Mouse (Mus musculus) adrenal gland, postnatal 4 days (tissue): ENCODE measurements around the gene Zfp286. TPM values are rescaled to one million over a fixed set of nuclear protein-coding genes. Genes with fewer than 3 reads are reported as not detected.

Experiments
- DNase-seq, 2 experiments: peaks; one replicate each; pipeline ENCODE4 v3.0.0; 2021 to 2022; ENCODE audit warnings: low spot score in 2 of 2, mixed read lengths in 2 of 2
- long read RNA-seq, 2 experiments: library from polyadenylated mRNA; stranded (forward); transcript quantifications; one replicate each; pipeline ENCODE4 v2.0.0; 2021
- total RNA-seq, 2 experiments: library from RNA; stranded (reverse); gene quantifications; 2 replicates each; pipeline ENCODE4 v1.2.3; 2021

Gene Zfp286
- 10 to 100 TPM in 1 of 2 experiments, 1 to 10 TPM in 1; 8.9 to 11.0 TPM for total RNA-seq
- long read RNA-seq, experiment 1, partial matches to known transcripts = 0 of 1 reads
- long read RNA-seq, experiment 1, other reads (novel, unspliced or antisense) = 1 of 1 reads
- long read RNA-seq, experiment 2, transcript Zfp286-206 (5 exons, 641 nt) = major isoform, 5 of 12 reads
- long read RNA-seq, experiment 2, partial matches to known transcripts = 0 of 12 reads
- long read RNA-seq, experiment 2, other reads (novel, unspliced or antisense) = 5 of 12 reads

DNA sequence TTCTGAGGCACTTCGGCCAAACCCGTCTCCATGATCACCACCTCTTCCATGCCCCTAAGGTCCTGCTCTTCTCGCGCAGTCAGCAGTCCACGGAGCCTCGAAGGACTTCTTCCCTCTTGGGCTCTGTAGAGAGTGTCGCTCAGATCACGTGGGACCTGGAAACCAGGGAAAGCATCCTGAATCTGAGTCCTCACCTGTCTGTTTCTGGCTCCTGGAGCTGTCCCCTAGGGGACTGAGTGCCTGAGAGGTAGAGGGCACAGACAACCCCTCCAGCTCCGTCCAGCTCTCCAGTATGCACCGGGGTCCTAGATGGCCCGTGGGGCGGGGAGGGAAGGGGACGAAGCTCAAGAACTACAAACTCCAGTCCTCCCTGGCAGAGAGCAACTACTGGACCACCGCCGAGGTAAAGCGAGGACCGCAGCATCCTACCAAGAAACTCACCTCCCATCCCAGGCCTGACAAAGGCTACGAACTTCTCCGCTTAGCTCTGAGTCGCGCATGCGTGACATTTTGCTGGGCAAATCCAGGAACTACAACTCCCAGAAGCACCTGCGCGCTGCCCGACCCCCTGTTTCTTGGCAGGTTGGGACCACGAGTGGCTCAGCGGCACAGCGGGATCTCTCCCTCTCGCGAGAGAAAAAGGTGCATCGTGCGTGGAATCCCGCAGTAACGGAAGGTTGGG is at the start of gene Zfp286:
Gene Zfp286, minus strand, starts transcription at position 528 of the 682 bp plus-strand sequence.
- DNase-seq = peak; percentile 52 to 69

DNA sequence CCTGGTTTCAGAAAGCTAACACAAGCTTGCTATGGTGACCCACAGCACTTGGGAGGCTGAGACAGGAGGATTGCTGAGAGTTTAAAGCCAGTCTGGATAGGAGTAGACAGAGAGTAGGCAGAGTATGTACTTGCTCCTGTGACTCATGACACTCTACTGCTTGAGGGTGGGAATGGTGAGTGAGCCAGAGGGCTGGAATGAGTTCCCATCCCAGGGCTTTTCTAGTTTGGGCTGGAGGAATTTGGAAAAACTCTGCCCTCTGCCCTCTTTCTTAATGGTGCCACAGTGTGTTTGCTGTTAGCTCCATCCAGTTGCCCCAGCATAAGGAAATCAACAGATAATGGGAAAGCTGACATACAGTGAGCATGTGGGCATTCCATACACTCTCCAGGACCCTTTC is 42.6 kb upstream of the Zfp286 start:
- DNase-seq = no peak

DNA sequence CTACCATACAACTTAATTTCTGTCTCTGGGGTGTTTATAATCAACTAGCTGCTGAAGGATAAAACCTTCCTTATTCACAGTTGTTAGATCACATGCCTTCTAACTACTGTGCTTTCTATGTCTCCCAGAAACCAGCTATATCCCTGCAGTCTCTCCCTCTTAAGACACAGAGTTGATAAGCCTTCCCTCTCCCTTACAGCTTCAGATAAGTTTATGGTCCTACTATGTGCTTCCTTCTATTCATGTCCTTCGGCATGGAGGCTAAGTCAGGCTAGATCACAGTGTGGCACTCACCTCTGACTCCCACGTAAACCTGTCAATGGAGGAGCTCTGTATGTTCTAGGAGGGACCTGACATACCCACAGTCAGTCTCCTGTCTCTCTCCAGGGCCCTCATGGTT is 41.1 kb upstream of the Zfp286 start:
- no peak for DNase-seq

DNA sequence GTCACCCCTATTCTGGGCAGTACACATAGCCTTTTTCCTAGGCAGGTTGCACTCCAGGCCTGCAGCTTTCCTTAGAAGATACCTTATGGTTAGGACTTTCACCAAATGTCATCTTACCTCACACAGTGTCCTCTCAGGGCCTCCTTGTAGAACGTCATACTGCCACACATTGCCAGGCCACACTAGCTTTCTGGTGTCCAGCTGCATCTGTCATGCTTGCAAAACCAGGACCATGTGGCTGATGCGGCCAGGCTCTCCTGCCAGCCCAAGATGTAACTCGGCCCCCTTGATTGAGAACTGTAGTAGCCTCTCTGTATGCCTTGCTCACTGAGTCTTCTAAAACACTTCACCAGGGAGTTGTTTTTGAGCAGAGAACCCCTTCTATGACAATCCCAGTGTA is 38.6 kb upstream of the Zfp286 start:
- DNase-seq = no peak

DNA sequence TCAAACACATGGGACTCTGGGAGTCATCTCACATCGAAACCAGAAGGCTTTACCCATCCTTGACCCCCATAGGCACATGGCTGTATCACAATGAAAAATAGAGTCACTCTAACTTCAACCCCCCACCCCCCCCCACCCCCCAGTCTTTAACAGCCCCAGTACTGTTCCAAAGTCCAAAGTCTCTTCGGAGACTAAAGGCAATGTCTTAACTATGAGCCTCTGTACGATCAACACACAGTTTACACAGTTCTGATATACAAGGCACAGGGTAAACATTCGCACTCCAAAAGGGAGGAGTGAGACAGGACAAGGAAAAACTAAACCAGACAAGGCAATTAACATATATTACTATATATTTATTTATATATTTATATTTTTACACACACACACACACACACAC is 37.9 kb upstream of the Zfp286 start:
- DNase-seq = no peak

DNA sequence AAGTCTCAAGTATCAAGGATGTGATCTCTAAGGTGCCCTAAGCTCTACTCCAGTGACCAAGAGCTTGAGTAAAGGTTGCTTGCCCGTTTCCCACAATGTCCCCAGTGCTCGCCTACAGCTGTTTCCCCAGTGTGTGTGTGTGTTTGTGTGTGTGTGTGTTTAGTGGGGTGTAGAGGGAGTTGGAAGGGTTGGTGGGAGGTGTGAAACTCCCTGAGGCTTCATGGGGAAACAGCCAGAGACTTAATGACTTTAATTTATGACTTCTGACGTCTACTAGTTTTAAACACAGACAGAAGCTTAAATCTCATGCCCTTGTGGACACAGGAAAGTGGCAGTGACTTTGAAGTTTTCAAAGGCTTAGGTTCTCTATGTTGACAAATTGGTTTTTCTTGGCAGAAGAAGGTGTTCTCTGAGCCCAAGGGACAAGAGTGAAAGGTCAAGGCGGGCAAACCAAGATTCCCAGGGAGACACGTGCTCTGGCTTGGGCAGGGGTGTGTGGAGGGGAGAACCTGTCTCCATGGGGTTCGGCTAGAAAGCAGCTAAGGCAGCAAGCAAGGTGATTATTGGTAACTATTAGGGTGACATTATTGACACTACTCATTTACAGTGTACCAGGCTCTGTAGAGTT is 37.0 kb upstream of the Zfp286 start:
- no peak for DNase-seq

DNA sequence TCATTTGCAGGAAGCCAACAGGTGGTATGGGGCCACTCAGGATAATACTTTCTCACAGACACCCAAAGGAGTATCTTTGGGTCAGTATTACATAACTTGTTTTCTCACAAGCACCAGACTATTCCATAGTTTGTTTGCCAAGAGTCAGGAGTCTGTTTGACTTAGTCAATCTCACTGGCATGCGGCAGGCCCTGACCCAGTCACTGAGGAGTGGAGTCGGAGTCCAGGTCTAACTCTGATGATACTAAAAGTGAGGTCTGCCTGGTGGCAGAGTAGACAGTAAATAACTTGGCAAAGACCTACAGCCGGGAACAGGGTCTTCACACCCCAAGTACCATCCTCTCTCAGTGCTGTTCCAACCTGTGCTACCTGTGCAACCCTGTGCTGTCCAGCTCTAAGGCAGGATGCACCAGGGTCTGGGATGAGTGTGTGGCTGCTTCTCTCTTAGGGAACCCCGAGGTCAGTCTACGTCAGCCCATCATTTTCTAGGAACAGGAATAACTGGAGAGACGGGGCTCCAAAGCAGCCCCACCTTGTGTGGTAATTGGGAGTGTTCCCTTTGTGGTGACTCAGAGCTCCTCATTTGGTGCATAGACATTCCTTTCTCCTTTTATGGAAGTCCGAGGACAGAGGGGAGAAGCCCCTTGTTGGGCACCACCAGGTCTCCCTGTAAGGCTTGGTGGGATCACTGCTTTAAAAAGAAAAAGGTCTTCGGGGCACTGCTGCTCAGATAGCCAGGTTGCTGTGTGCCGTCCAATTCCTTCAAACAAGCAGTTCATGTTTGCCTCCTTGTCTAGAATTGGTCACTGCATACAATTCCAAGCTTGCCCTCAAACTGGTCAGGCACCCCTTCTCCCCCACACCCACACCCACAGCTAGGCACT is 36.2 kb upstream of the Zfp286 start:
- no peak for DNase-seq

DNA sequence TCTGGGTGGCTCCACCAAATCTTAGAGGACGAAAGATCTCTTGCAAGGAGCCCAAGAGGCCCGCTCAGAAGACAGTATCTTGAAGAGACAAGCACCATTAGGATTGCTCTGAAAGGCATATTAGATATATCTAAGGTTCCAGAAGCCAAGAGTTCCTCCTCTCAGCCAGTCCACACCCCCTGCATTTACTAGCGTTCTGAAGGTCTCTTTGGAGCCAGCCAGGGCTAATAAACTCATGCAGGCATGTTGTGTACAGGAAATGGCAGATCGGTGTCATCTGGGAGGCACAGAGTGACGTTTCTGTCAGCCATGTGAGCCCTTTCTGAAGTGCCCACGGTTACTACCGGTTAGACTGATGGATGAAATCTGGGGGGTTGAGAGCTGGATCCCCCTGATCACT is 34.9 kb upstream of the Zfp286 start:
- DNase-seq = no peak

DNA sequence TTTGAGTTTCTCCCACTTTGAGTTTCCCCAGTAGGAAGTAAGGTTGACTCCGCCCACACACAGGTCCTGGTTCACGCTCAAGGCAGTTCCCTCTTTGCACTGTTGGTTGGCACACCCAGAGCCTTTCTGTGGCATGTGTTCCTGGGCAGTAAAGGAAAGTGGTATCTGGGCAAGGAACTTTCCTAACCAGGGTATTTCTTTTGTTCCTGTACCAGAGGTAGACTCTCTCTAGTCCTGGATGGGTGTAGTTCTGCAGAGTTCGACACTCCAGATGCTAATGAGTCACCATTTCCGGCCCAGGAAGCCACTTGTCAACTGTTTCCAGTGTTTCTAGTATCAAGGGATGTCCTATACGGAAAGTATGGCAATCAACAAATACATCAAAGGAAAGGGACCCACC is 32.6 kb upstream of the Zfp286 start:
- DNase-seq = no peak

DNA sequence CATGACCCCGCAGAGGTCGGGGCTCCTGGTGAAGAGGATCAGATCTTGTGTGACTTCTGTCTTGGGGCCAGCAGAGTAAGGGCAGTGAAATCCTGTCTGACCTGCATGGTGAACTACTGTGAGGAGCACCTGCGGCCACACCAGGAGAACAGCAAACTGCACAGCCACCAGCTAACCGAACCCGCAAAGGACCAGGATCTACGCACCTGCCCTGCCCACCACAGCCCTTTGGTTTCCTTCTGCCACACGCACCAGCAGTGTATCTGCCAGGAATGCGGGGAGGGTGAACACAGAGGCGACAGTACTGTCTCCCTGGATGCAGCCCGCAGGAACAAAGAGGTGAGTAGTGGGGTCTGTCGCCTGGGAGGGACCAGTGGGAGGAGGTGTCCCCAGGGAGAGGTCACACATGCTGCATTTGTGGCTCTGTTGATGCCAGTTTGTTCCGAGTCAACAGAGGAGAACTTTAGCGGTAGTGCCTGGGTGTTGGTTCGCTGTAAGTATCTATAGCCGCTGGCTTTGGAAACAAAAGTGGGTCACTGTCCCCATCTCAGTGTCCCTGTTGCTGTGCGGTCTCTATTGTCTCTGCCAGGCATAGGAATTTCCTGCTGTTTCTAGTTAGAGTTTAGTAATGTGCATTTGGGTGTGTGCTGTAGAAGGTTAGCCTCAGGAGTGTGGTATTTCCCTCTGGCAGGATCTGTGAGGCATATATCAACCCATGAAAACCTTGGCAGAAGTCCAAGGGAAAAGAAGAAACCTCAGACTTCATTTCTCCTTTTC is 31.6 kb upstream of the Zfp286 start:
- DNase-seq = no peak

DNA sequence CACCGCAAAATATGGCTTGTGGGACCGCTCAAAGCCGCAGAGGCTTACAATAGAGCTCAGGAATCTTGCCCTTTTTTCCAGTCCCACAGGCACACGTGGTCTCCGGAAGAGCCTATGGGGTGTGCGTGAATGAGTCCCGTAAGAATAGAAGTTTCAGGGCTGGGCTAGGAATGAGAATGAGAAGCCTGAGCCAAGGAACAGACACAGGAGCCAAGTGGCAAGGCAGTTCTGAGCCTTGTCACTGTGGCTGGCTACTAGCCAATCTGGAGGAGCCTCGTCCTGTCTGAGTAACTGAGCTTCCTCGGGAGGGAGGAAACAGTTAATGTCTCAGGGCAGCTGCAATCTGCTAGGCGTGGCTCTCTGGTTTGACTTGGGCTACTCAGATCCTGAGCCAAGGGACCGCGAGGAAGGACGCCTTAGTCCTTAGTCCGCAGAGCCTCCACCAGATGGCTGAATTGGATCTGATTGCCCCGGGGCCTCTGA is 30.8 kb upstream of the Zfp286 start, which contains the start of gene Trim16:
Gene Trim16, plus strand, starts transcription at position 173 of the 483 bp plus-strand sequence.
- DNase-seq = peak; percentile 14 to 34

DNA sequence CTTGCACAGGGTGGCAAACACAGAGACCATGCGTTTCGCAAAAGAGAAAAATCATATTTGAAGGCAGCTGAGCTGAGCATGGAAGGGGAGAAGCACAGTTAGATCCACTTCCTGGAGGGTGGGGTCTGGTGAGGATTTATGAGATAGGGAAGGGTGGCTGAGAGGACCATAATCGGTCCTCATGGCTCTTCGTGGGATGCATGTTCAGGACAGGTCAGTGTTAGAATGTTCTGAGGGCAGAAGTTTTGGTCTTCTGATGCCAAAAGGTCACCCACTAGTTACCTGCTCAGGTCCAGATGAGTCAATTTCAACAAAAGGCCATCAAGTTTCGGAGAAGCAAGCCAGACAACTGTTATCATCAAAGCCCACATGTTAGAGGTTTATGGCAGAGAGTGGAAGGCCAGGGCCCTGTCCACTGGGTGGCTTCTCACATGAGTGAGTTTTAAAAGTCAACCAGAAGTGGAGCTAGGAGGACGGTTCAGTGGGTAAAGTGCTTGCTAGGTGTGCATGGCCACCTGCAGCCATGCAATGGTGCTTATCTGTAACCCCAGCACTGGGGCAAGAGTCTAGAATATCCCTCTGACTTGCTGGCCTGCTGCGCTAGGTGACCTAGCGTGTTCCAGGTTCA is 29.9 kb upstream of the Zfp286 start:
- DNase-seq = no peak

DNA sequence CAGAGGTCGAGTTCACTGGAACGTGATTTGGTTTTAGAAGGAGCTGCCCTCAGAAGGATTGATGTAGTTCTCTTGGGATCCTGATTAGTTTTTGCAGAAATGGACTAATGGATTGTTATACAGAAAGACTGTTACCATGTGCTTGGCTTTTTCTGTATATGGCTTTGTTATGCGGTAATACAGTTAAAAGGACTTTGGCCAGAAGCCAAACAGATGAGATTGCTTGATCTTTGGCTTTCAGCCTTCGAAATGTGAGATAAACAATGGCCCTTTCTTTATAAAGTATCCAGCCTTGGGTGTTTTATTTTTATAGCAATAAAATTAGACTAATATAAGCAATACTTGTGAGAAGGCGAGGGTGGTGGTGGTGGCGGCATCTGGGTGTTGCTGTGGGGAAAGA is 27.3 kb upstream of the Zfp286 start:
- no peak for DNase-seq

DNA sequence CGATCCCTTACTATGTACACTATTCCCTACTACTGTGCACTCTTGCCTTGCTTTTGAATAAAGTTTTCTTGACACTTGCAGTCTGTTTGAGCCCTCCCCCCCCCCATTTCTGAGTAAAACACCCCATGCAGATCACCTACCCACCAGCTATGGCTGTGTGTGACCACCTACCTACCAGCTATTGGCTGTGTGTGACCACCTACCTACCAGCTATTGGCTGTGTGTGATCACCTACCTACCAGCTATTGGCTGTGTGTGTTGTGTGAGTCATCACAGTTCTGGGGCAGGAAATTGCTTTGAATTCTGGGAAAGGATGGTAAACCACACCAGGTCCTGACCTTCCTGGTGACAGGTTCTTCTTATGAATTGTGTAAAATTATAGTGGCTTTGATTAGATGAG is 26.2 kb upstream of the Zfp286 start:
- no peak for DNase-seq

DNA sequence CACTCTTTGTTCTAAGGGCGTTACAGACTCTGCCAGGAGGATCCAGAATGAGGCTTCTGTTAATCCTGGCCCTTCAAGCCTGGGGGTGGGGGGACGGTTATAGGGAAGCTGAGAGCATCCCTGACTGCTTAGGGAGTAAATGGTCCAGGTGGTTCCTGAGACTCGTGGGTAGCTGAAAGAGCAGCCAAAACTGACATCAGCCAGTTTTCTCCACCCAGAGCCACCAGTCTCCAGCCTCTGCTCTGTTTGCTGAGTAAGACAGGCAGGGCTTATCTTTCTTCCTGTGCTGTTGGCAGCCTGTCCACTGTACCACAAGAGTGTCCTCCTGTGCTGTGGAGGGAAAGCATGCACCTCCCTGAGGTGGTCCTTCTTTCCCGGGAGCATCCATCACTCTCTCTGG is 25.4 kb upstream of the Zfp286 start:
- no peak for DNase-seq

DNA sequence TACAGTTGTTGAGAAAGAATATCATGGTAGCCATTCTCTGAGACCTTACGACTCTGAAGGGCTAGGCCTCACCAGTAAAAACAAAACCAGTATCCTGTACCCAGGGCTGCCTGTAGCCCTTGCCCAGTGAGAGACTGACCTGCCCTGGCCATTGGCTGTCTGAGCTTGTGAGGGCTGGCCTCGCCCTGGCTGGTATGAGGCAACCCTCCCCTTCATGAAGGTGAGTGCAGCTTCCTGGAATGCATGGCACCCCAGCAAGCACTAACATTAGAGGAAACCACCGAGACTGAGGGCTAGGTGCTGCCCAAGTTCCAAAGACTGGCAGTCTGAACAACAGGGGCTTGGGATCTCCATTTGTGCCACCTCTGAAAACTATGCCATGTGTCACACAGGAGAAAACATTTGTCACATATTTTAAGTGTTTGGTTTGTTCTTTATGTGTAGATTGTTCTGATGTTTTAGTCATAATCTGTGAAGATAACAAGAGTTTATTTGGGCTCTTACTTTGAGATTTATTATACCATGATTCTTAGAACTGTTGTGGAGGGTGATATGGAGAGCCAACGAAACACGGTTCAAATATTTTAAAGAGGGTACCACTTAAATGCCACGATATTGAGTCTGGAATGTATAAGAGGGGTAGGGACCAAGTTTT is 24.8 kb upstream of the Zfp286 start:
- DNase-seq = no peak

DNA sequence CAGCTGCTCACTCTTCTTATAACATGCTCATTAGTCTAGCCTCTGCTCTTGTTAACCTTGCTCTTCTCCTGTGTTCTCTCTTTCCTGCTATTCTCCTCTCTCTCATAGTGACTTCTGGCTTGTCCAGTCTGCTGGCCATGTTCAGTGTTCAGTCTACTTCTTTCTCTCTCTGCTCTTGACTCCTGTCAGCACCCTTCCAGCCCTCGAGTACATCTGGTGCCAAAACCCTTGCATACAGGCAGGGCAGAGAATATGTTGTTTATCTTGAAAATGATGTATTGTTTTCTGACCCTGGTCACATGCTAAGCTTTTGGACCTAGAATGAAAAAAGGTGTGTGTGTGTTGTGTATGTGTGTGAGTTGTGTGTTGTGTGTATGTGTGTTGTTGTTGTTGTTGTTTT is 24.2 kb upstream of the Zfp286 start:
- DNase-seq = no peak

DNA sequence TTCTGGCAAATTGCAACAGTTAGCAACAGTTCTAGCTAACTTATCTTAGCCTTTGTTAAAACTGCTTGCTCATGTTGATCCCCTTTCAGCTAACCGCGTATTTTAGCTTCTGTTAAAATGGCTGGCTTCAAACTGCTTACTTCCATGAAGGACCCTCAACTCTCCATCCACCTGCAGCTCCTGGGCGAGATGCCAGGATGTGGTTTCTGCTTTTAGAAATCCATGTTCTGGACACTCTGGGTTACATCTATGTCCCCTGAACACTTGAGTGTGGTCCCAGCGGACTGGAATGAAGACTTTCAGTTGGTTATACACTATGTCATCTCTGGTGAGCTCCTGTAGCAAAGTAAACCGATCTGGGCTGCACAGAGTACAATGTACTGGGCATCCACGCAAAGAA is 23.0 kb upstream of the Zfp286 start:
- DNase-seq = no peak

DNA sequence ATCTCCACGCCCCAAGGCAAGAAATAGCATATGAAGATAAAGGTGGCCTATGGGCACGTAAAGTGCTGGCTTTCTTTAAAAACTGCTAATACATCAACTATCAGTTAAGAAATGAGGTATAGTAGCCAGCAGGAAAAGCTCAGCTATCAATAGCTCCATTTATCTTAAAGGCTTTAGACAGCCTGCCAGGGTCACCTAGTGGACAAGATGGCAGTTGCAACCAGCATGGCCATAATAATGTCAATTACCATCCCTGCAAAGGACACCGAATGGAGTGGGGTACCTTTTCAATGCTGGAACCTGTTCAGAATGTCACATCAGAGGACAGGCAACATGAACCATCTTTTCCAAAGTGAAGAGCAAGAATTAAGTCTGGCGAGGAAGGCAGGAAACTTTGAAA is 19.9 kb upstream of the Zfp286 start:
- DNase-seq = no peak

DNA sequence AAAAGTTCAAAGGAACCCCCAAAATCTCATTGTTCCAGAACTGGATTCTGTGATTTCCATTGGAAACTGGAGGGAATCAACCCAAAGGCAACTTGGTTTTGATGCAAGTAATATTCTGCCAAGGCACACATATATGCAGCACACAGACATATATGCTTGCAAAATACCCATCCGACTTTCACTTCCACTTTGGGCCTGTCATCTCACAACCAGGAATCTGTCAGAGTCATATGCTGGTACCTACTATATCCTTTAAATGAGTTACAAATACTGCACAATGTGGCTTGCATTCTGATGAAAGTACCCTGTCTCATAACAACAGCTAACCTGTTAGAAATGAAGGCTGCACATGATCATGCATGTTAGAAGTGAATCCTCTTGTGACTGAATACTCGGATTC is 18.7 kb upstream of the Zfp286 start:
- no peak for DNase-seq
